Mouse (Mus musculus) myocyte (in vitro differentiated cells): Measurements from ENCODE around the gene Mylk.

Source experiments
- E2F4 ChIP-seq: IDR thresholded peaks from one replicate; pipeline ENCODE4 v1.6.1; 2011; ENCODE audit warnings: mild to moderate bottlenecking, control low read depth, moderate library complexity; ENCODE audit not compliant: insufficient read depth
- MYOG ChIP-seq, 3 experiments: IDR thresholded peaks; one replicate each; pipeline ENCODE4 v1.6.1; 2011; ENCODE audit warnings: control low read depth in 2 of 3, low read depth in 2 of 3, mild to moderate bottlenecking in 2 of 3; ENCODE audit not compliant: insufficient read length in 2 of 3, control insufficient read depth in 1 of 3, insufficient read depth in 1 of 3
- POLR2A ChIP-seq: IDR thresholded peaks from one replicate; pipeline ENCODE4 v1.6.1; 2011; ENCODE audit warnings: low read depth, mild to moderate bottlenecking, control low read depth, moderate library complexity; ENCODE audit not compliant: insufficient read length
- POLR2AphosphoS2 ChIP-seq: IDR thresholded peaks from one replicate; pipeline ENCODE4 v1.6.1; 2011; ENCODE audit warnings: low read depth, control low read depth; ENCODE audit not compliant: insufficient read length
- TCF12 ChIP-seq: IDR thresholded peaks from one replicate; pipeline ENCODE4 v1.6.1; 2011; ENCODE audit warnings: mild to moderate bottlenecking, control low read depth; ENCODE audit not compliant: poor library complexity, insufficient read depth, severe bottlenecking

DNA sequence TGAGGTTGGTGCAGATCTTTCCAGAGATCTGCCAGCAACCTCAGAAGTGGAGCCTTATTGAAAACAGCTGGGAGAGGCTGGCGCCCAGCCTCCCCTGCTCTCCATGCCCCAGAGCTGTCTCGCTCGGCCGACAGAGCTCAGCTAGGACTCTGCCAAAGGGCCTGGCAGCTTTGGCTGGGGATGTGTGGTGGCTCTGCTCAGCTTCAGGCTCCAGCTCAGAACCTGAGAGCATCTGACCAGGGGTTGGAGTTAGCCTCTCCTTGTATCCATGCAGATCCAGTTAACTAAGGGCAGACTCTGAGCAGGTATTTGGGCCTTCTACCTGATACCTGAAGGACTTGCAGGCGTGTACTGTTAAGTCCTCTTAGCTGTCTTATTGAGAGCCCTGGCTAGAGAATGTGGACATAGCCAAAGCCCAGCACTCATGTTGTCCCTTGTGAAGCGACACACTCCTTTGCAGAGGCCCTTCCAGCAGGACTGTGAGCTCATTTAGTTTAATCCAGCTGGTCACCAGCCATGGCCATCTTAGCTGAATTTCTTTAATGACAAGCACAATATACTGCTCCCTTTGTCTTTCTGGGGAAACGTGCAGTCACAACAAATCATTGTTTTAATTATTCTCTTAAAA is 94.8 kb downstream of the Mylk start:
- no peak for TF ChIP-seq TCF12
- no peak for TF ChIP-seq POLR2A
- TF ChIP-seq POLR2AphosphoS2, result no peak
- no peak for TF ChIP-seq E2F4
- TF ChIP-seq MYOG (IDR thresholded peaks at IDR 0.05; ENCODE audit: control insufficient read depth in 1 of 3, insufficient read depth in 1 of 3, insufficient read length in 2 of 3, low read depth in 2 of 3), result no peak
